Mouse (Mus musculus): ENCODE results near the gene Galnt17. TPM values are rescaled to one million over a fixed set of nuclear protein-coding genes. Genes with fewer than 3 reads are reported as not detected.
A peak's percentile ranks its signal among the peaks of the same experiment; 100 is the strongest.

Galnt17 gene
- polyA plus RNA-seq, 1 experiment from 2014 or later = 10.5 TPM

DNA sequence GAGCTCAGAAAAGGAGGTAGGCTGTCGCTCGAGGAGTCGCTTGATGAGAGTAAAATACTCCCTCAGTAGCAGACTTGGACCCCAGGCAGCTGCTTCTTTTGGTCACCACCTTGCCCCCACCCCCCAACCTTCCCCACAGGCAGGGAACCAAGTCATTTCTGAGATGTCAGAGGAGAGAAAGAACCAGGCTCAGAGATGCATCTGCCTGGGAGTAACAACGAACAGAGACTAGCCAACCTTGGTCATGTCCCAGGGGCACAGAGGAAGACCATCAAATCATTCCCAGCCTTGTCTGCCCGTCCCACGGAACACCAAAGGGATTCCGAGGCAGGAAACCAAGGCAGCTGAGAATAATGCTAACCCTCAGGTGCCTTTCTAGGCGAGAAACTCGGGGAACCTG lies 293.0 kb downstream of the Galnt17 start:
- H3K27ac ChIP-seq (replicated peaks) = peak overlapping the region; percentile 43; the same call in 1 of the 2 replicates
- peaks cover 33% of the 10 kb centered on the region for H3K4me1 ChIP-seq
- no peak overlapping the region for H3K4me3 ChIP-seq (replicated peaks)
- 50% methylated on average over 9 of the region's 9 CpGs for WGBS
- H3K9ac ChIP-seq (replicated peaks) = no peak overlapping the region
- no peaks in the 10 kb centered on the region for H3K27me3 ChIP-seq (replicated peaks)
- H3K9me3 ChIP-seq (replicated peaks) = no peaks in the 10 kb centered on the region
- H3K4me2 ChIP-seq = no peak overlapping the region
- no peak for ATAC-seq (ENCODE audit: low FRiP score)
- H3K36me3 ChIP-seq = no peaks in the 10 kb centered on the region

DNA sequence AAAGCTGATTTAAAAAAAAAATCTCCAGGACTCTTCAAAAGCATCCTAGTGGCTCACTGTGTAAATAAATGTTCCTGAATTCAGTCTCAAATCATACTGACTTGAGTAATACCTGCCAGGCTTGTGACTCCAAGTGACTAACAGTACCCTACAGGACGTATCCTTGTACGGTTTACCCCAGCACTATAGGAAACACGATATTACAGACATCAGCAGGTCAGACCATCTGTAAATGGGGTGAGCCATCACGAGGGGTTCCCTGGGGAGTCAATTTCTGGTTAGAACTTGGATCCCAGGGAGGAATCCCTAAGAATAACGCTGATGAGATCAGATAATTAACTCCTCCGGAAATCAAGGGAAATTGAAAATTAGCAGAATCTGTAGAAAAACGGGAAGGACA lies 294.5 kb downstream of the Galnt17 start:
- peaks cover 22% of the 10 kb centered on the region for H3K4me1 ChIP-seq
- H3K27me3 ChIP-seq (replicated peaks) = no peaks in the 10 kb centered on the region
- 66% methylated on average over 7 of the region's 7 CpGs for WGBS
- no peaks in the 10 kb centered on the region for H3K36me3 ChIP-seq
- no peaks in the 10 kb centered on the region for H3K9me3 ChIP-seq (replicated peaks)
- no peak overlapping the region for H3K4me2 ChIP-seq
- H3K4me3 ChIP-seq (replicated peaks) = no peak overlapping the region
- H3K9ac ChIP-seq (replicated peaks) = no peak overlapping the region
- ATAC-seq (ENCODE audit: low FRiP score) = no peak
- no peak overlapping the region for H3K27ac ChIP-seq (replicated peaks)

DNA sequence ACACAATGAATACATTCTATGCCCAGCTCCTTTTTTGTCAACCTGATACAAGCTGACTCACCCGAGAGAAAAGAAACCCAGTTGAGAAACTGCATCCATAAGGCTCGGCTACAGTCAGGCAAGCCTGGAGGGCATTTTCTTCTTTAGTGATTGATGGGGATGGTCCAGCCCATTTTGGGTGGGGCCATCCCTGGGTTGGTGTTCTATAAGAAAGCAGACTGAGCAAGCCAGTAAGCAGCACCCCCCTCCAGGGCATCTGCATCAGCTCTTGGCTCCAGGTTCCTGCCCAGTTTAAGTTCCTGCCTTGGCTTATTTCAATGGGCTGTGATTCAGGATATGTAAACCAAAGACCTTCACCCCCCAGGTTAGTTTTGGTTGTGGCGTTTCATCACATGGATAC lies 295.2 kb downstream of the Galnt17 start:
- Histone ChIP-seq H3K4me3 (replicated peaks) (no peak overlapping the region), H3K4me2 (no peak overlapping the region), H3K4me1 (peaks cover 22% of the 10 kb centered on the region), H3K36me3 (no peaks in the 10 kb centered on the region), H3K9me3 (replicated peaks) (no peaks in the 10 kb centered on the region), H3K27me3 (replicated peaks) (no peaks in the 10 kb centered on the region), H3K27ac (replicated peaks) (no peak overlapping the region; the same call in 1 of the 2 replicates), H3K9ac (replicated peaks) (no peak overlapping the region)
- 67% methylated on average over 3 of the region's 3 CpGs for WGBS
- ATAC-seq (ENCODE audit: low FRiP score) = no peak

DNA sequence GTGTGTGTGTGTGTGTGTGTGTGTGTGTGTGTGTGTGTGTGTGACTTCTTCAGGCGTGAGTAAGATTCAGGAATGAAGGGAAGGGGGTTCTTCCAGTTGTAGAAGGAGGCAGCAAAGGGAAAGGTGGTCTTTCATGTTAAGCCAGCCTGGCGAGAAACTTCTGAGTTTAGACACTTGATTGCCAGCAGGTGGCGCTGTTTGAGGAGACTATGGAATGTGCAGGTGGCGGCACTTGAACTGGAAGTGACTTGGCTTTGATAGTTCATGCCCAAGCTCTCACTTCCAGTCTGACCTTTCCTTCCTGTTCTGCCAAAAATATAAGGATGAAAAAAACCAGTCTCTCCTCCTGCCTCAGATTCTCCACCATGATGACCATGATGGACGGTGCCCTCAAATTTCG lies 298.8 kb downstream of the Galnt17 start:
- Histone ChIP-seq H3K27me3 (replicated peaks) (no peaks in the 10 kb centered on the region), H3K4me2 (no peak overlapping the region), H3K4me1 (peaks cover 13% of the 10 kb centered on the region), H3K9me3 (replicated peaks) (0 out of 2 replicates have a peak, but pooled peaks cover 3% of the 10 kb centered on the region), H3K4me3 (replicated peaks) (no peak overlapping the region), H3K36me3 (no peaks in the 10 kb centered on the region), H3K27ac (replicated peaks) (no peak overlapping the region), H3K9ac (replicated peaks) (no peak overlapping the region)
- 67% methylated on average over 6 of the region's 6 CpGs for WGBS
- no peak for ATAC-seq (ENCODE audit: low FRiP score)

DNA sequence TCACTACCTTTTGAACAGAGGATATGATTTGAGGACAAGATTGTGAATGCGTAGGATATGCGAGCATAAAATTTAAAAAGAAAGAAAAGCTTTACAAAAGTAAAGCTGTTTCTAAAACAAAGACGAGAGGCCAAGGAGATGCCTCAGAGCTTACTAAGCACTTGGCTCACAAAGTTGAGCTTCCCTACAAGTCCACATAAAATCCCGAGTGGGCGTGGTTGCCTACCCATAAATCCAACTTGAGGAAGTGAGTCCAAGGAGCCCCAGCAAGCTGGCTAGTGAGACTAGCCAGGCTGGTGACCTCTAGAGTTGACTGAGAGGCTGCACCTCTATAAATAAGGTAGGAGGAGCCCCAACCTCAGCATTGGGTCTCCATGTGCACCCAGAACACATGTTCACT lies 299.8 kb downstream of the Galnt17 start:
- Histone ChIP-seq H3K4me3 (replicated peaks) (no peak overlapping the region), H3K27me3 (replicated peaks) (no peaks in the 10 kb centered on the region), H3K36me3 (no peaks in the 10 kb centered on the region), H3K4me2 (no peak overlapping the region), H3K27ac (replicated peaks) (no peak overlapping the region), H3K4me1 (0 out of 2 replicates have a peak, but pooled peaks cover 4% of the 10 kb centered on the region), H3K9me3 (replicated peaks) (0 out of 2 replicates have a peak, but pooled peaks cover 5% of the 10 kb centered on the region), H3K9ac (replicated peaks) (no peak overlapping the region)
- no peak for ATAC-seq (ENCODE audit: low FRiP score)
- 94% methylated on average over 5 of the region's 5 CpGs for WGBS

DNA sequence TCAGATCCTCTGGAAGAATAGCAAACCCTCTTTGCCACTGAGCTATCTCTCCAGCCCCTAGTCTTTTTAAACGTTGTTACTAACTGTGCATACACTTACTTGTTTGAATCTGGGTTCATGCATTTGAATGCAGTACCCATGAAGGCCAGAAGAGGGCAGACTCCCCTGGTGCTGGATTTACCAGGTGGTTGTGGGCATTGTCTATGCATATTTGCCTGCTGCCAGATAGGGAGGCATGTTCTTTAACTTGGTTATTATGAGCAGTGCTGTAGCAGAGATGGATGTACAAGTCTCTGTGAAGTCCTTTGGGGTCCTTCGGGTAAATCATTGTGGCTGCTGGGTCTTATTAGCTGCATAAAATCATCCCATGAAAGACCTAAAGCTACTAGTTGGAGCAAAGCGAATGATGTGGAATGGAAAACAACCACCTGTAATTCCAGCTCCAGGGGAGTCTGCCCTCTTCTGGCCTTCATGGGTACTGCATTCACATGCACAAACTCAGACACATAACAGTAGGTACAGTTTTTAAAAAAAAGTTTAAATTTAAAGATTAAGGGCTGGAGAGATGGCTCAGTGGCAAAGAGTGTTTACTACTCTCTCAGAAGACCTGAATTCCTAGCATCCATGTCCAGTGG lies 300.3 kb downstream of the Galnt17 start:
- WGBS = 75% methylated on average over 3 of the region's 3 CpGs
- Histone ChIP-seq H3K9ac (replicated peaks) (no peak overlapping the region), H3K27ac (replicated peaks) (peak overlapping the region; percentile 13; the same call in 1 of the 2 replicates), H3K27me3 (replicated peaks) (no peaks in the 10 kb centered on the region), H3K4me2 (no peak overlapping the region), H3K4me1 (0 out of 2 replicates have a peak, but pooled peaks cover 4% of the 10 kb centered on the region), H3K4me3 (replicated peaks) (no peak overlapping the region), H3K9me3 (replicated peaks) (0 out of 2 replicates have a peak, but pooled peaks cover 5% of the 10 kb centered on the region), H3K36me3 (no peaks in the 10 kb centered on the region)
- no peak for ATAC-seq (ENCODE audit: low FRiP score)

DNA sequence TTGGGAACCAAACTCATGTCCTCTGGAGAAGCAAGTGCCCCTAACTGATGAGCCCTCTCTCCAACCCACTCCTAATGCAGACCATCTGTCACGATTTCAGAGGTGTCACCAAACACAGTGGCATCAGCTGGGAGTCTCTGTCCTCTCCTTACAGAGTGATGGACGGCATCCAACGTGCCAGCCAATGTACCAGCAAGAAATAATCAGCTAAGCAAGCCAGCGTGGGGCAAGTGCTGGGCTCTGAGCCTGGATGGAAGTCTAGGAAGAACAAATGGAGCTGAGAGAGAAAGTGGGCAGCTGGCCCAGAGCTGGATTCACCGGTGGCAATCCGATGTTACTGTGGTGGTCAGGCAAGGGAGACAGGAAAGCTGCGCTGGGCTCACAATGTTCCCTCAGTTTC lies 301.1 kb downstream of the Galnt17 start:
- WGBS = 57% methylated on average over 7 of the region's 7 CpGs
- Histone ChIP-seq H3K4me3 (replicated peaks) (no peak overlapping the region), H3K27me3 (replicated peaks) (no peaks in the 10 kb centered on the region), H3K4me2 (no peak overlapping the region), H3K9ac (replicated peaks) (no peak overlapping the region), H3K9me3 (replicated peaks) (0 out of 2 replicates have a peak, but pooled peaks cover 5% of the 10 kb centered on the region), H3K27ac (replicated peaks) (0 out of 2 replicates have a peak overlapping the region, but pooled peaks have one; percentile 13), H3K36me3 (no peaks in the 10 kb centered on the region), H3K4me1 (0 out of 2 replicates have a peak, but pooled peaks cover 4% of the 10 kb centered on the region)
- peak; percentile 53 for ATAC-seq (ENCODE audit: low FRiP score)

DNA sequence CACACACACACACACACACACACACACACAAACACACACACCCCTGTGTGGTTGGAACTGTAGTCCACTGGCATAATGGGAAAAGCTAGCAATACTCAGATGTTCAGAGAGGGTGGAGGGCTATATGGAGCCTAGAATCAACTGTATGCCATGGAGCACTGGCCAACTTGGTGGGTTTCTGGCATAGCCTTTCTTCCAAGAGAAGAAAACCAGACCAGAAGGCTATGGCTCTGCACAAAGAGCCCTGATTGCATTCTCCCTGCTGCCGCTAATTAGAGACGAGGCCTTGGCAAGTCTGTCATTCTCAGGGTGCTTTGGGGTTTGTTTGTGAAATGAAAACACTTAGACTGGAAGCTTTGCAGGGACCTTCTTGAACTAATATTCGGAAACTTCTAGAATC lies 301.8 kb downstream of the Galnt17 start:
- H3K27ac ChIP-seq (replicated peaks) = no peak overlapping the region
- H3K27me3 ChIP-seq (replicated peaks) = no peaks in the 10 kb centered on the region
- H3K4me3 ChIP-seq (replicated peaks) = no peak overlapping the region
- H3K9ac ChIP-seq (replicated peaks) = no peak overlapping the region
- H3K4me2 ChIP-seq = no peak overlapping the region
- H3K4me1 ChIP-seq = 0 out of 2 replicates have a peak, but pooled peaks cover 4% of the 10 kb centered on the region
- WGBS = 80% methylated on average over 3 of the region's 3 CpGs
- ATAC-seq (ENCODE audit: low FRiP score) = no peak
- H3K36me3 ChIP-seq = no peaks in the 10 kb centered on the region
- H3K9me3 ChIP-seq (replicated peaks) = 0 out of 2 replicates have a peak, but pooled peaks cover 5% of the 10 kb centered on the region

DNA sequence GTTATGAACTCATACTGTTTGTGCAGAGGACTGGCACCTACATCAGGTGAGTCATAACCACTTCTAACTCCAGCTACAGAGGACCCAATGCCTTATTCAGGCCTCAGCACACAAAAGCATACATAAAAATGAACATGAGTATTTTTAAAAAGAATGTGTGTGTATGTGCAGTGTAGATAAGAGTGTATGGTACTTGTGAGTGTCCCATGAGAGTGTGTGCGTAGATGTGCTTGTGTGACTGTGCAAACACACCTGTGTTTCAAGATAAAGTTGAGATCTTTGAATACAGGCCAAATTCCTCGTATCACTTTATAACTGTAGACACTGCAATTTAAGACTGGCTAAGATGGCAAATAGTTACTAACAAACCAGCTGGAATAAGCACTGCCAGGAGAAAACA lies 307.7 kb downstream of the Galnt17 start:
- no peaks in the 10 kb centered on the region for H3K27me3 ChIP-seq (replicated peaks)
- ATAC-seq (ENCODE audit: low FRiP score) = no peak

DNA sequence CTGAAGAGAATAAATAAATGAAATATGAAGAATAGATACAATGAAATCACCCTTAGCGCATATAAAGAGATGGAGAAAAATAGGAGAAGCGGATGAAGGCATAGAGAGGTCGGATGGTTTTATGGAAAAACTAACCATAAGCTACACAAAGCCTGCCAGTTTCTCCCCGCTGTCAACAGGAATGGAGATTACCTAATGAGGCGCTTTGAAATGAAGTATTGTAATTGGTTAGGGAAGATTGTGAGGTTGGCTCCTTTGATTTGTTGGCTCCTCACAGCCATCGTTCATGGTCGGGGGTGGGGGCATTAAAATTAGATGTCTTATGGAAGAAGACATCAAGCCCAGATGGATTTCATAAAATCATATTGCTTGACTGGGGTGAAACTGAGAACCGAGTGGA lies 329.0 kb downstream of the Galnt17 start:
- no peak overlapping the region for H3K4me2 ChIP-seq
- no peaks in the 10 kb centered on the region for H3K9me3 ChIP-seq (replicated peaks)
- no peaks in the 10 kb centered on the region for H3K27me3 ChIP-seq (replicated peaks)
- no peak for ATAC-seq (ENCODE audit: low FRiP score)
- H3K4me1 ChIP-seq = no peaks in the 10 kb centered on the region
- no peak overlapping the region for H3K4me3 ChIP-seq (replicated peaks)
- no peaks in the 10 kb centered on the region for H3K36me3 ChIP-seq
- no peak overlapping the region for H3K9ac ChIP-seq (replicated peaks)
- 79% methylated on average over 8 of the region's 8 CpGs for WGBS
- no peak overlapping the region for H3K27ac ChIP-seq (replicated peaks)

More for the DNA sequence above, 307.7 kb downstream of the Galnt17 start:
- Histone ChIP-seq H3K4me2 (no peak overlapping the region), H3K36me3 (no peaks in the 10 kb centered on the region), H3K4me1 (peaks cover 7% of the 10 kb centered on the region; the same call in 1 of the 2 replicates), H3K9me3 (replicated peaks) (0 out of 2 replicates have a peak, but pooled peaks cover 5% of the 10 kb centered on the region), H3K9ac (replicated peaks) (no peak overlapping the region), H3K4me3 (replicated peaks) (no peak overlapping the region), H3K27ac (replicated peaks) (no peak overlapping the region)
- WGBS = 90% methylated on average over 2 of the region's 2 CpGs

DNA sequence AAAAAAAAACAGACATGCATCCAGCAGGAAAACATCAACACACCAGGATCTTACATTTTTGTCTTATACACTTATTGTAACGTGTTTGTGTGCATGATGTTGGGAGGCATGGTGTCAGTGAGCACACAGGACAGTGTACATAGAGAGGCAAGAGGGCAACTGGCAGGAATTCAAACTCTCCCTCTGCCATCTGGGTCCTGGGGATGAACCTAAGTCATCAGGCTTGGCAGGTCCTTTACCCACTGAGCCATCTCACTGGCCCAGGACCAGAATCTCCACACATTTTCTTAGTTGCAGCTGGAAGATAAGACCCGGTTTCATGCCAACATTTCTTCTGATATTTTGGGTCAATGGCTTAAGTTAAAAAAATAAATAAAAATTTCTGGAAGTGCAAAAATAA lies 329.4 kb downstream of the Galnt17 start:
- ATAC-seq (ENCODE audit: low FRiP score) = no peak
- H3K9me3 ChIP-seq (replicated peaks) = no peaks in the 10 kb centered on the region
- no peaks in the 10 kb centered on the region for H3K4me1 ChIP-seq
- H3K27me3 ChIP-seq (replicated peaks) = no peaks in the 10 kb centered on the region
- H3K36me3 ChIP-seq = no peaks in the 10 kb centered on the region
- no peak overlapping the region for H3K4me3 ChIP-seq (replicated peaks)
- no peak overlapping the region for H3K9ac ChIP-seq (replicated peaks)
- H3K27ac ChIP-seq (replicated peaks) = no peak overlapping the region
- no peak overlapping the region for H3K4me2 ChIP-seq
- WGBS = 85% methylated on average over 2 of the region's 2 CpGs

DNA sequence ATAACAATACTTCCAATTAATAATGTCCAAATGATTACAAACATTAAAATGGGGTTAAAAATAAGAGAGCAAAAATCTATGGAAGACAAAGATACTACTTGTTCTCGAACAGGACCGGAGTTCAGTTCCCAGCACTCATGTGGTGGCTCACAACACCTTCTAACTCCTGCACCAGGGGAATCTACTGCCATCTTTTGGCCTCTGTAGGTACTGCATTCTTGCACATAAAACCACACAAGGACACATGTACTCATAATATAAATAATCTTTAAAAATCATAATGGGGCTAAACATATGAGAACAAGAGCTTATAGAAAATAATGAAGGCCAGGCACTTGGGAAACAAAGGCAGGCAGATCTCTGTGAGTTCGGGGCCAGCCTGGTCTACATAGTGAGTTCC lies 330.3 kb downstream of the Galnt17 start:
- H3K4me3 ChIP-seq (replicated peaks) = no peak overlapping the region
- H3K9ac ChIP-seq (replicated peaks) = no peak overlapping the region
- H3K4me1 ChIP-seq = no peaks in the 10 kb centered on the region
- no peaks in the 10 kb centered on the region for H3K9me3 ChIP-seq (replicated peaks)
- H3K27ac ChIP-seq (replicated peaks) = no peak overlapping the region
- no peak for ATAC-seq (ENCODE audit: low FRiP score)
- H3K27me3 ChIP-seq (replicated peaks) = no peaks in the 10 kb centered on the region
- 97% methylated on average over 3 of the region's 3 CpGs for WGBS
- H3K4me2 ChIP-seq = no peak overlapping the region
- H3K36me3 ChIP-seq = no peaks in the 10 kb centered on the region

All from neural tube, embryonic 15.5 days (tissue).